Mouse (Mus musculus): ENCODE data around the gene Cnga3.

Cnga3 gene

GRCm38 (mm10) chr1:37214144-37214543, at the start of gene Cnga3:
Gene Cnga3, plus strand, starts transcription at chr1:37214434.
- DNase-seq = no peak

GRCm38 (mm10) chr1:37166066-37166465, 48.2 kb upstream of the Cnga3 start:
- DNase-seq = no peak

GRCm38 (mm10) chr1:37167918-37168317, 46.3 kb upstream of the Cnga3 start:
- DNase-seq = no peak

- no peak for DNase-seq
Observed at GRCm38 (mm10) chr1:37177874-37178273, 36.4 kb upstream of the Cnga3 start.

GRCm38 (mm10) chr1:37179852-37180251, 34.4 kb upstream of the Cnga3 start:
- DNase-seq = no peak

GRCm38 (mm10) chr1:37187050-37187449, 27.2 kb upstream of the Cnga3 start:
- DNase-seq = no peak

GRCm38 (mm10) chr1:37194607-37195006, 19.6 kb upstream of the Cnga3 start:
- no peak for DNase-seq

GRCm38 (mm10) chr1:37201406-37201805, 12.8 kb upstream of the Cnga3 start:
- no peak for DNase-seq

- DNase-seq = no peak
Observed at GRCm38 (mm10) chr1:37207743-37208142, 6.5 kb upstream of the Cnga3 start.

GRCm38 (mm10) chr1:37212375-37212774, 1.9 kb upstream of the Cnga3 start:
- no peak for DNase-seq

GRCm38 (mm10) chr1:37218386-37218785, 4.2 kb downstream of the Cnga3 start:
- peak; percentile 40 to 44 for DNase-seq

GRCm38 (mm10) chr1:37219593-37219992, 5.4 kb downstream of the Cnga3 start:
- DNase-seq = no peak

GRCm38 (mm10) chr1:37220134-37220907, 6.1 kb downstream of the Cnga3 start:
- DNase-seq = no peak

- DNase-seq = no peak
Observed at GRCm38 (mm10) chr1:37222002-37222401, 7.8 kb downstream of the Cnga3 start.

- no peak for DNase-seq
Observed at GRCm38 (mm10) chr1:37230404-37230803, 16.2 kb downstream of the Cnga3 start.

- no peak for DNase-seq
Observed at GRCm38 (mm10) chr1:37231295-37231701, 17.1 kb downstream of the Cnga3 start.

GRCm38 (mm10) chr1:37239045-37239635, 24.9 kb downstream of the Cnga3 start:
- DNase-seq = no peak

- DNase-seq = peak; percentile 8 to 14
Observed at GRCm38 (mm10) chr1:37242253-37242652, 28.0 kb downstream of the Cnga3 start.

GRCm38 (mm10) chr1:37246476-37246875, 32.2 kb downstream of the Cnga3 start:
- DNase-seq = no peak

GRCm38 (mm10) chr1:37248406-37248805, 34.2 kb downstream of the Cnga3 start:
- no peak for DNase-seq

GRCm38 (mm10) chr1:37250643-37251310, 36.5 kb downstream of the Cnga3 start:
- DNase-seq = peak; percentile 87 to 88

- DNase-seq = no peak
Observed at GRCm38 (mm10) chr1:37258443-37258842, 44.2 kb downstream of the Cnga3 start.

GRCm38 (mm10) chr1:37272464-37272863, 58.2 kb downstream of the Cnga3 start:
- DNase-seq = peak; percentile 77 to 78

- no peak for DNase-seq
Observed at GRCm38 (mm10) chr1:37286556-37286955, 72.3 kb downstream of the Cnga3 start.

Data from B cell, adult 2 months (primary cell).